Mouse (Mus musculus) liver, embryonic 14.5 days (tissue): ENCODE results near the gene Elovl3. TPM values are rescaled to one million over a fixed set of nuclear protein-coding genes. Genes with fewer than 3 reads are reported as not detected.

ENCODE experiments used
- ATAC-seq: fragments of 200-750 bp; cut with Nextera tagmentation; 2 replicates; pipeline ENCODE4 v1.8.0; 2017; ENCODE audit warnings: moderate number of reproducible peaks, mild to moderate bottlenecking, moderate library complexity; ENCODE audit not compliant: insufficient read depth
- DNase-seq, 3 experiments: peaks; one replicate each; pipeline ENCODE4 v3.0.0-alpha.2; 2012 to 2013; ENCODE audit warnings: low read depth in 3 of 3, low spot score in 3 of 3
- H3K27ac ChIP-seq: fragments of 300-500 bp; sonication (generic); 2 replicates; pipeline ENCODE4 v1.5.1; 2014; ENCODE audit warnings: moderate library complexity, mild to moderate bottlenecking, control low read depth, inconsistent platforms
- H3K27me3 ChIP-seq: fragments of 300-500 bp; sonication (generic); 2 replicates; pipeline ENCODE4 v1.6.1; 2014; ENCODE audit warnings: mild to moderate bottlenecking, low read length, moderate library complexity; ENCODE audit not compliant: control insufficient read depth, insufficient read depth
- H3K36me3 ChIP-seq: fragments of 300-500 bp; sonication (generic); replicated peaks from 2 replicates; pipeline ENCODE4 v1.6.1; 2014; ENCODE audit warnings: low read depth; ENCODE audit not compliant: control insufficient read depth, insufficient read depth
- H3K4me1 ChIP-seq, 2 experiments: fragments of 200-500 bp in 1 of 2; fragments of 300-500 bp in 1 of 2; sonication (generic) in 1 of 2; replicated peaks; 2 replicates each; pipeline ENCODE4 v1.6.1; 2012 to 2014; ENCODE audit warnings: antibody characterized with exemption in 1 of 2, inconsistent platforms in 1 of 2, low read length in 1 of 2; ENCODE audit not compliant: control insufficient read depth in 2 of 2, insufficient read depth in 2 of 2
- H3K4me2 ChIP-seq: fragments of 300-500 bp; sonication (generic); 2 replicates; pipeline ENCODE4 v1.6.1; 2014; ENCODE audit warnings: low read depth, mild to moderate bottlenecking, control low read depth, moderate library complexity
- H3K4me3 ChIP-seq, 2 experiments: fragments of 200-500 bp in 1 of 2; fragments of 300-500 bp in 1 of 2; sonication (generic) in 1 of 2; 2 replicates each; pipeline ENCODE4 v1.5.1; 2012 to 2014; ENCODE audit warnings: low read depth in 2 of 2, low read length in 2 of 2, mild to moderate bottlenecking in 2 of 2, control low read depth in 1 of 2, inconsistent platforms in 1 of 2, moderate library complexity in 1 of 2; ENCODE audit not compliant: insufficient read depth in 1 of 2
- H3K9ac ChIP-seq: fragments of 300-500 bp; sonication (generic); replicated peaks from 2 replicates; pipeline ENCODE4 v1.6.1; 2014; ENCODE audit warnings: mild to moderate bottlenecking, control low read depth, moderate library complexity
- H3K9me3 ChIP-seq: fragments of 300-500 bp; sonication (generic); 2 replicates; pipeline ENCODE4 v1.6.1; 2016; ENCODE audit warnings: low read length, mixed read lengths; ENCODE audit not compliant: control insufficient read depth
- CTCF ChIP-seq: IDR thresholded peaks from 2 replicates; pipeline ENCODE4 v1.5.1; 2016; ENCODE audit warnings: antibody characterized with exemption, low read depth, control low read depth
- EP300 ChIP-seq: IDR thresholded peaks from 2 replicates; pipeline ENCODE4 v1.6.1; 2016; ENCODE audit warnings: antibody characterized with exemption, low read depth
- WGBS: fragments of 180-500 bp; shearing (Covaris S2); extraction: QIAGEN DNeasy Blood & Tissue Kit; methylation state at CpG from one replicate; pipeline ENCODE4 v1.1.7; 2014; ENCODE audit not compliant: insufficient replicate concordance; 5-methylcytosine and 5-hydroxymethylcytosine counted together
- polyA plus RNA-seq, 2 experiments: library from polyadenylated mRNA; depleted of rRNA in 1 of 2; stranded (reverse) in 1 of 2; unstranded in 1 of 2; fragments of >200 nt; fragmentation: Nextera tagmentation in 1 of 2; extraction: Ambion mirVana in 1 of 2; gene quantifications; 2 replicates each; pipeline versions ENCODE4 v1.2.1 to v1.2.3; 2012 to 2014

Gene Elovl3
- polyA plus RNA-seq, 2 experiments: 0.02 TPM; not detected in 1

DNA sequence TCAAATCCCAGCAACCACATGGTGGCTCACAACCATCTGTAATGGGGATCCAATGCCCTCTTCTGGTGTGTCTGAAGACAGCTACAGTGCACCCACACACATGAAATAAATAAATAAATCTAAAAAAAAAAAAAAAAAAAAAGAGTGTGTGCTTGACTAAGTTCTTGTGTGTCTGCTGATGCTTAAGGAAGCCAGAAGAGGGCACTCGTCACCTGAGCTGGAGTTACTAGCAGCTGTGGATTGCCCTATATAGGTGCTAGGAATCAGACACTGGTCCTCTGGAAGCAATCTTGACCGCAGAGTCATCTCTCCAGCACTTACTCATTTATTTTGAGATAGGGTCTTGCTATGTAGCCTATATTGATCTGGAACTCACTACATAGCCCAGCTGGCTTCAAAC, 37.6 kb upstream of the Elovl3 start:
- WGBS: 71% methylated on average over 2 of the region's 2 CpGs
- H3K9ac ChIP-seq: no peak overlapping the region
- ATAC-seq: no peak

GRCm38 (mm10) chr19:46095291-46095690, 36.4 kb upstream of the Elovl3 start:
- H3K4me1 ChIP-seq: no peaks in the 10 kb centered on the region
- TF ChIP-seq CTCF (no peak), EP300 (no peak)
- H3K9ac ChIP-seq: no peak overlapping the region
- H3K4me2 ChIP-seq: no peak overlapping the region
- no peak overlapping the region for H3K27ac ChIP-seq
- no peaks in the 10 kb centered on the region for H3K27me3 ChIP-seq
- H3K36me3 ChIP-seq: no peaks in the 10 kb centered on the region
- WGBS: 73% methylated on average over 3 of the region's 4 CpGs
- ATAC-seq (no peak), DNase-seq (no peak)
- H3K4me3 ChIP-seq: no peak overlapping the region
- no peaks in the 10 kb centered on the region for H3K9me3 ChIP-seq

More for the DNA sequence above, 37.6 kb upstream of the Elovl3 start:
- Histone ChIP-seq H3K27ac (no peak overlapping the region), H3K4me1 (no peaks in the 10 kb centered on the region), H3K4me3 (no peak overlapping the region), H3K36me3 (no peaks in the 10 kb centered on the region), H3K9me3 (no peaks in the 10 kb centered on the region), H3K4me2 (no peak overlapping the region), H3K27me3 (no peaks in the 10 kb centered on the region)
- DNase-seq: no peak
- no peak for TF ChIP-seq CTCF
- no peak for TF ChIP-seq EP300

- WGBS: 66% methylated on average over 5 of the region's 5 CpGs
- H3K9me3 ChIP-seq: no peaks in the 10 kb centered on the region
- no peak overlapping the region for H3K4me3 ChIP-seq
- no peak for DNase-seq
- no peaks in the 10 kb centered on the region for H3K27me3 ChIP-seq
- TF ChIP-seq CTCF: no peak
- TF ChIP-seq EP300: no peak
- no peak overlapping the region for H3K9ac ChIP-seq
- no peaks in the 10 kb centered on the region for H3K4me1 ChIP-seq
- no peaks in the 10 kb centered on the region for H3K36me3 ChIP-seq
- no peak overlapping the region for H3K27ac ChIP-seq
- H3K4me2 ChIP-seq: no peak overlapping the region
- no peak for ATAC-seq
These were observed 35.3 kb upstream of the Elovl3 start for GRCm38 (mm10) chr19:46096396-46096795.

- no peak overlapping the region for H3K9ac ChIP-seq
- WGBS: 72% methylated on average over 3 of the region's 3 CpGs
- no peak overlapping the region for H3K27ac ChIP-seq
- no peak for TF ChIP-seq EP300
- TF ChIP-seq CTCF: no peak
- ATAC-seq (no peak), DNase-seq (no peak)
- H3K4me2 ChIP-seq: no peak overlapping the region
- no peaks in the 10 kb centered on the region for H3K4me1 ChIP-seq
- H3K9me3 ChIP-seq: no peaks in the 10 kb centered on the region
- H3K36me3 ChIP-seq: no peaks in the 10 kb centered on the region
- H3K4me3 ChIP-seq: no peak overlapping the region
- no peaks in the 10 kb centered on the region for H3K27me3 ChIP-seq
These were observed 32.1 kb upstream of the Elovl3 start for GRCm38 (mm10) chr19:46099561-46099960.

DNA sequence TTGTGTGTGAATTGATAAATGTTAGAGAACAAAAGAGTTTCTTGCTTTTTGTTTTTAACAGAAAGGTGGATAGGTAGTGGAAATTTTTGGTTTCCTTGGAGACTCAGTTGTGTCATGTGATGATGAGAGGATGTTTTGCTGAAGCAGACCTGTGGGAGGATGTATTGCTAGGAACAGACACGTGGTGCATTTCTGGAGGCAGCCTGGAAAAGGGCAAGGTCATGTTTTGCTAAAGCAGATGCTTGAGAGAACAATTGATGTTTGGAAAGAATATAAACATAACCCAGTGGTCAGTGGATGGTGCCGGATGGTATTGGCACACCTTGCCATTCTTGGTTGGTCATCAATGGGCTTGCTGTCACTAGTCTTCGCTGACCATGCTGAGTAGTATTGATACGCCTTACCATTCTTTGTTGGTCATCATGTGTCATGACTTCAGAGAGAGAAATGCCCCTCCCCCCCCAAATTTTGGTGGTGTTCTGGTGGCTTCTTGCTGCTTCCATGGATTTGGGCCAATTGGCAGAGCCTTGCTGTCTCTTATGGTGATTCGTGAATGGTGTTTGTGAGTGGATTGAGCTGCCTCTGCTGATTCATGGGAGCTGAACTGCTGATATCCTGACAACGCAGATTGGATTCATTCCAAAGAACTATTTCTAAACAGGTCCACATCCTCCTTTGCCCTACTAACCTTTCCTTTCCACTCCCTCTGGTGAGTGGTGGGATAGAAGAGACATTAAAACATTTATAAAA, 28.1 kb upstream of the Elovl3 start:
- Histone ChIP-seq H3K27me3 (no peaks in the 10 kb centered on the region), H3K9me3 (no peaks in the 10 kb centered on the region), H3K4me2 (no peak overlapping the region), H3K4me3 (no peak overlapping the region), H3K9ac (no peak overlapping the region), H3K36me3 (no peaks in the 10 kb centered on the region), H3K27ac (no peak overlapping the region), H3K4me1 (no peaks in the 10 kb centered on the region)
- DNase-seq: no peak
- WGBS: 73% methylated on average over 6 of the region's 6 CpGs
- no peak for ATAC-seq
- TF ChIP-seq EP300: no peak
- TF ChIP-seq CTCF: no peak
